Mouse (Mus musculus): ENCODE data around the gene Neurl1b. TPM values are rescaled to one million over a fixed set of nuclear protein-coding genes. Genes with fewer than 3 reads are reported as not detected.

The Neurl1b gene
- total RNA-seq, 2 experiments from 2014 or later, result 80.3 to 84.9 TPM

DNA sequence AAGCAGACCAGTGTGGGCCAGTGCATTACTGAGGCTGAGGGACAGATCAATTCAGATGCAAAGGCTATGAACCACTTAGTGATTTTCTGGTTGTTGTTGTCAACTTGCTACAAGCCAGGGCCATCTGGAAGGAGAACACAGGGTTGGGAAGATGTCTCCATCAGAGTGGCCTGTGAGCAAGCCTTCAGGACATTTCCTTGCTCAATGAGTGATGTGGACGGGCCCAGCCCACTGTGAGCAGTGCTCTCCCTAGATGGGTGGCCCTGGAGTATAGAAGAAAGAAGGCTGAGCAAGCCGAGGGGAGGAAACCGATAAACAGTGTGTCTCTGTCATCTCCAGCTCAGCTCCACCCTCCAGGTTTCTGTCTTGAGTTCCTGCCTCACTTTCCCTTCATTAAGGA lies 34.8 kb downstream of the Neurl1b start:
- no peak for DNase-seq (ENCODE audit: low spot score in 2 of 2)

- peak; percentile 28 to 40 for DNase-seq (ENCODE audit: low spot score in 2 of 2)
Observed at GRCm38 (mm10) chr17:26451651-26452295, 37.1 kb downstream of the Neurl1b start.

DNA sequence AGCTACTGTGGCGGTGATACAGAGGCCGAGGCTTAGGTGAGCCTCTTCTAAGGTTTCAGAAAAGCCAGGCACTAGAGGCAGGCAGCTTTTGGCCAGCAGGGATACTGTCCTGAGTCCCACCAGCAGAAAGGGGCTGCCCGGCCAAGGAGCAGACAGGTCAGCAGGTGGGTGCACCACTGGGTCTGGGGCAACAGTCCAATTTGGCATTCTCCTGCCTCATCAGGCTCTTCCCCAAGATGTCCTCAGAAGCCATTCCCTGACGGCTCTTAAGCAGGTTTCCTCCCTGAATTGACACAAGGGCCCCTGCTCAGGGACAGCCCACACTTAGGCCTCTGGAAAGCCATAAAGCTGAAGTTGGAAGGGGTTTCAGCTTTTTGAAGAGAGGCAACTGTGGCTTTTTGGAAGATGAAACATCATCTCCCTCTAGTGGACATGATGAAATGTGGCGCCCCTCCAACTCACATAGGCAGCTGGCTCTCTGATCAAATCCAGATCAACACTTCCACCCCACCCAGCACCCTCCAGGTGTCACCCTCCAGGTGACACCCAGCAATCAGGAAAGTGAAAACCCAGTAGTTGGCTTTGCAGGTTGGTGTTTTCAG lies 37.8 kb downstream of the Neurl1b start:
- DNase-seq (ENCODE audit: low spot score in 2 of 2), result peak; percentile 73 to 85

- DNase-seq (ENCODE audit: low spot score in 2 of 2), result no peak
Observed at GRCm38 (mm10) chr17:26457506-26457905, 42.9 kb downstream of the Neurl1b start.

DNA sequence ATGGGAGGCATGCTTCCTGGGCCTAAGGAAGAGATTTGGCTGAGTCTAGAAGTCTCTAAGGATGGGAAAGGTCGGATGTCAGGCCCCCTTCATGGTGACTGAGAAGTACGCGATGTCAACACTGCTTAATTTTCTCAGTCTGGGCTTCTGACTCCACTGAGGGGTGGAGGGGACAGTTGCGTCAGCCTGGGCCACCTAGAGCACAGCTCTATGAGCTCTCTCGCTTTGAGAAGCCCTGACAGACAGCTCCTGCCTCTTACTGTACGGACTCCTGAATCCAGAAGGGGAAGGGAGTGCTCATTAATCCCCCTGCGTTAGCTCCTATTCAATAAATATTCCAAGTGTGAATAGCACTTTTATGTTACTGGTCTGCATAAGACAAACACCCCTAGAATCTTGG lies 43.4 kb downstream of the Neurl1b start:
- no peak for DNase-seq (ENCODE audit: low spot score in 2 of 2)

GRCm38 (mm10) chr17:26462634-26463170 lies 48.1 kb downstream of the Neurl1b start:
- peak; percentile 75 to 84 for DNase-seq (ENCODE audit: low spot score in 2 of 2)

DNA sequence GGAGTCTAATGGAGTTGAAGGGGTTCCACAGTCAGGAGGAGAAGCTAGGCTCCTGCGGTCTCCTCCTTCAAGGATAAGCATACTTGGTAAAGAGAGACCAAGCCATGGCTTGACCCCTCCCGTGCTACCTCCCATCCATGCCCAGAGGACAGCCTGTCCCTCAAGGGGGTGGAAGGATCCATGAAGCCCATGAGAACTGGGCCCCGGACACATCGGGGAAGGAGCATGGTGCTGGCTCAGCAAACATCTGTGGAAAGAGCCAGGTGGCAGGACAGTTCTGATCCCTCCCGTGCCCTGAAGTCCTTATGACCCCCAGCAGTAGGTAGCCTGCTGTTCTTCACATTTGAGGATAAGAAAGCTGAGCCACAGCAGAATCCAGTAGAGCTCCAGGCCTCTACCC lies 48.8 kb downstream of the Neurl1b start:
- DNase-seq (ENCODE audit: low spot score in 2 of 2), result no peak

- no peak for DNase-seq (ENCODE audit: low spot score in 2 of 2)
Observed at GRCm38 (mm10) chr17:26463984-26464383, 49.4 kb downstream of the Neurl1b start.

- no peak for DNase-seq (ENCODE audit: low spot score in 2 of 2)
Observed at GRCm38 (mm10) chr17:26464481-26464880, 49.9 kb downstream of the Neurl1b start.

DNA sequence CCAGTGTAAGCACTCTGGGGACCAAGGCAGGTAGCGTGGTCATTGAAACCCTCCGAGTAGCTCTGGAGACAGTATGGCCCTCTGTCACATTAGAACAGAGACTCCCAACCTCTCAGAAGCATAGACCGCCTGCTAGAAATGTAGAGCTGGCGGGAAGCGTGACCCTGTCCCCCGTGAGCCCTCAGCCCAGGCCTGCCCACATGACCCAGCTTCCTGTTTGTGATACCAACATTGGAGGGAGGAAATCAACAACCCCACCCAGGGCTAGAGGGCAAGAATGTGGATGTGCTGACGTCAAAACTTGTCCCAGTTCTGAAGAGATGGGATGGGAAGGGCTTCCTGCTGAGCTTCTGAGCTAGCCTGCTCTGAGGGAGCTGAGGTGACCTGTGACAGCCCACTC lies 50.3 kb downstream of the Neurl1b start:
- no peak for DNase-seq (ENCODE audit: low spot score in 2 of 2)

- DNase-seq (ENCODE audit: low spot score in 2 of 2), result peak; percentile 71 to 85
Observed at GRCm38 (mm10) chr17:26466741-26467150, 52.1 kb downstream of the Neurl1b start.

GRCm38 (mm10) chr17:26467619-26468018 lies 53.0 kb downstream of the Neurl1b start:
- no peak for DNase-seq (ENCODE audit: low spot score in 2 of 2)

GRCm38 (mm10) chr17:26468102-26468894 lies 53.7 kb downstream of the Neurl1b start:
- DNase-seq (ENCODE audit: low spot score in 2 of 2), result no peak

- no peak for DNase-seq (ENCODE audit: low spot score in 2 of 2)
Observed at GRCm38 (mm10) chr17:26476871-26477270, 62.2 kb downstream of the Neurl1b start.

GRCm38 (mm10) chr17:26478672-26479071 lies 64.0 kb downstream of the Neurl1b start:
- DNase-seq (ENCODE audit: low spot score in 2 of 2), result no peak

- DNase-seq (ENCODE audit: low spot score in 2 of 2), result no peak
Observed at GRCm38 (mm10) chr17:26479619-26480018, 65.0 kb downstream of the Neurl1b start.

GRCm38 (mm10) chr17:26480956-26481355 lies 66.3 kb downstream of the Neurl1b start:
- DNase-seq (ENCODE audit: low spot score in 2 of 2), result no peak

DNA sequence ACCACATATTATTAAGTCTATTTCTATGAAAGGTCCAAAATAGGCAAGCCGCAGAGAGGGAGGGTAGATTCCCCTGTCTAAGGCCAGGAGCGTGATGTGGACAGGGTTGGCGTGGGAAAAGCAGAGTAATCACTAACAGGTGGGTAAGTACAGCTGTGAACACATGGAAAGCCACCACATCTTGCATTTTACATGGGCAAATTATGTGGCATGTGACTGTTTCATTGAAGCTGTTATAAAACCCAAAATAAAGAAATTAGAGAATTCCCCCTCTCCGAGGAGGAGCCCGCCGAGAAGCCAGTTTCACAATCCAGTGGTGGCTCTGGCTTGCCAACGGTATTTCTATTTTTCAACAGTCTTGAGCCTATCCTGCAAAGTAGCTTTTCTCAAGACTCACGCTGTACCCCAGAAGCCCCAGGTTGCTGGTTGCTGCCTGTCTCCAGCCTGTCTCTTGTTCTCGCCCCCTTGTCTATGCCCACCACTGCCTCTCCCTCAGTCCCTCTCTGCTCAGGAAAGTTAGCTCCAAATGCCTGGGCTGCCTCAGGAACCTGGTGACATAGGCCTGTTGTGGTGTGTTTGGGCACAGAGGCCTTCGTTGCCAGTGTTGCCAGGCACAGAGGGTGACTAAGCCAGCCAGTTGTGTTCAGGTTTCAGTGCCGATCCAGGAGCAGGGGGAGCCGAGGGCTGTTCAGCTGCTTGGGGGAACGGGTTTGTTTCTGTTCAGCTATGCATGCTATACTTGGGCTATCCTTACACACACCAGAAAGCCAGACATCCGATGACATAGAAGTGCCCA lies 70.2 kb downstream of the Neurl1b start:
- no peak for DNase-seq (ENCODE audit: low spot score in 2 of 2)

GRCm38 (mm10) chr17:26487266-26487665 lies 72.6 kb downstream of the Neurl1b start:
- DNase-seq (ENCODE audit: low spot score in 2 of 2), result no peak

DNA sequence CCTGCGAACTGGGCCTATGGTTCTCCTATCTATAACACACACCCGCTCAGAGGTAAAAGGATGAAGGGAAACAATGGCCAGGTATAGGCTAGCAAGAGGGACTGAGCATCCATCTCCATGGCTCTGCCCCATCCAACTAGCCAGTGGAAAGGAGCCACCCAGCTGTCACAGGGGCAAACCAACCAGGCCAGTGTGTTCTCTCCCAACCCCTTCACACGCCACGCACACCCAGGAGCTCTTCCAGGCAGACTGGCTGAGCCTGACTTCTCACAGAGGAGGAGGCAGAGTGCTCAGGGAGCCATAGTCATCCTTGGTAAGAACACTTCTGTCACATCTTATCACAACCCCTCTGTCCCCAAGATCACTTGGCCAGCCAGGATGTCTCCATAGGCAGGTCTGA lies 73.3 kb downstream of the Neurl1b start:
- no peak for DNase-seq (ENCODE audit: low spot score in 2 of 2)

Measured in layer of hippocampus, postnatal 14 days (tissue).